In genomic region chr11:120588531-120588930, GRCm38 (mm10) we compare ENCODE assay signal across 23 mouse cellular contexts. TPM values are rescaled to one million over a fixed set of nuclear protein-coding genes. Genes with fewer than 3 reads are reported as not detected.
DNase-seq lines count a peak whose midpoint lies in the region; ATAC-seq lines count a peak whose summit lies in the region.
"Had no signal": no experiment of that assay in that cellular context is flagged by ENCODE, and none has a peak within 500 bp of the region (broad histone marks: within the 10 kb centered on the region; RNA-seq: fewer than 3 reads in every experiment).

No protein-coding gene starts in this region.

- H3K4me2 ChIP-seq in liver, embryonic 11.5 days = no peak overlapping the region
- no peak overlapping the region for H3K4me2 ChIP-seq in liver, embryonic 15.5 days
- H3K4me2 ChIP-seq: embryonic facial prominence, embryonic 12.5 days; heart, embryonic 11.5 days; heart, embryonic 15.5 days; hindbrain, embryonic 14.5 days had no signal

- peaks cover 4% of the 10 kb centered on the region for H3K9me3 ChIP-seq in liver, embryonic 11.5 days (ENCODE audit: control insufficient read depth, low read length)
- H3K9me3 ChIP-seq in liver, embryonic 15.5 days (replicated peaks) = no peaks in the 10 kb centered on the region; the same call in 1 of the 2 replicates
- H3K9me3 ChIP-seq: embryonic facial prominence, embryonic 12.5 days; heart, embryonic 15.5 days had no signal

- H3K27ac ChIP-seq in liver, embryonic 11.5 days (ENCODE audit: low read depth, low read length) = peak overlapping the region; percentile 26; the same call in 1 of the 2 replicates
- no peak overlapping the region for H3K27ac ChIP-seq in liver, embryonic 15.5 days (replicated peaks)
- H3K27ac ChIP-seq: embryonic facial prominence, embryonic 12.5 days; heart, embryonic 15.5 days; hindbrain, embryonic 10.5 days; hindbrain, embryonic 14.5 days had no signal

- H3K36me3 ChIP-seq in liver, embryonic 11.5 days (ENCODE audit: control insufficient read depth, insufficient read depth, low read length) = peaks cover 74% of the 10 kb centered on the region
- peaks cover 98% of the 10 kb centered on the region for H3K36me3 ChIP-seq in liver, embryonic 15.5 days (replicated peaks)

- H3K9ac ChIP-seq in liver, embryonic 11.5 days (ENCODE audit: low read depth, low read length) = no peak overlapping the region
- H3K9ac ChIP-seq in liver, embryonic 15.5 days = no peak overlapping the region
- H3K9ac ChIP-seq: embryonic facial prominence, embryonic 12.5 days; forebrain, postnatal 0 days; heart, embryonic 15.5 days; hindbrain, embryonic 14.5 days had no signal

- H3K4me1 ChIP-seq in liver, embryonic 11.5 days (replicated peaks; ENCODE audit: control insufficient read depth, insufficient read depth, low read length) = peaks cover 7% of the 10 kb centered on the region
- peaks cover 16% of the 10 kb centered on the region for H3K4me1 ChIP-seq in liver, embryonic 15.5 days (replicated peaks)
- H3K4me1 ChIP-seq: embryonic facial prominence, embryonic 12.5 days; heart, embryonic 15.5 days; hindbrain, embryonic 10.5 days had no signal

- no peak for DNase-seq in liver, embryonic 11.5 days (ENCODE audit: low spot score)
- no peak for DNase-seq in liver
- DNase-seq in urinary bladder, adult 18-20 months (ENCODE audit: low spot score in 2 of 2) = no peak
- no peak for DNase-seq in gastrocnemius, postnatal 10 days
- DNase-seq in kidney, postnatal 36 days = no peak
- DNase-seq: adrenal gland, postnatal 10 days; cerebellum, adult 11 months; cerebellum, adult 8-10 months; cerebellum, postnatal 14 days; forebrain, postnatal 0 days; gastrocnemius, postnatal 36 days; heart, adult 18-20 months; heart, postnatal 14 days had no signal

- peak; percentile 71 for ATAC-seq in liver, embryonic 11.5 days (replicated peaks; ENCODE audit: low FRiP score)
- peak; percentile 67 for ATAC-seq in common myeloid progenitor, adult 5-6 weeks (replicated peaks; ENCODE audit: low read depth, poor library complexity, severe bottlenecking)
- peak; percentile 51 for ATAC-seq in liver, embryonic 15.5 days (ENCODE audit: insufficient read depth)
- ATAC-seq: forebrain, postnatal 0 days had no signal

- no peak overlapping the region for H3K4me3 ChIP-seq in liver, embryonic 11.5 days (ENCODE audit: low read depth, low read length)
- H3K4me3 ChIP-seq in liver, embryonic 15.5 days (replicated peaks) = no peak overlapping the region
- H3K4me3 ChIP-seq: embryonic facial prominence, embryonic 12.5 days; heart, embryonic 15.5 days; hindbrain, embryonic 10.5 days had no signal

- 51% methylated on average over 6 of the region's 6 CpGs for WGBS in liver, embryonic 11.5 days
- 20% methylated on average over 6 of the region's 6 CpGs for WGBS in liver, embryonic 15.5 days (ENCODE audit: insufficient replicate concordance)

- no peaks in the 10 kb centered on the region for H3K27me3 ChIP-seq in liver, embryonic 11.5 days (replicated peaks; ENCODE audit: control insufficient read depth, insufficient read depth, low read length)
- H3K27me3 ChIP-seq in liver, embryonic 15.5 days = no peaks in the 10 kb centered on the region
- H3K27me3 ChIP-seq: embryonic facial prominence, embryonic 12.5 days; heart, embryonic 15.5 days had no signal

RNA-seq across cellular contexts. Expression of gene Arhgdia, which starts 7.1 kb away (rescaled TPM):
- 557 and 561 TPM in 2 replicates for polyA plus RNA-seq in liver, embryonic 11.5 days (2014; fragmentation: Nextera tagmentation; extraction: Ambion mirVana)
- total RNA-seq in common myeloid progenitor, adult 5-6 weeks (2017) = 148 and 170 TPM in 2 replicates
- polyA plus RNA-seq in liver, embryonic 15.5 days (2015; fragmentation: Nextera tagmentation; extraction: Ambion mirVana) = 222 and 238 TPM in 2 replicates
- total RNA-seq in gastrocnemius, postnatal 10 days (2021) = 100 to 1,000 TPM; 163 to 197 TPM

RNA-seq across cellular contexts. Expression of gene Alyref, which starts 9.6 kb away (rescaled TPM):
- polyA plus RNA-seq in liver, embryonic 11.5 days (2014; fragmentation: Nextera tagmentation; extraction: Ambion mirVana) = 601 and 617 TPM in 2 replicates
- 248 and 287 TPM in 2 replicates for total RNA-seq in common myeloid progenitor, adult 5-6 weeks (2017)
- 253 and 277 TPM in 2 replicates for polyA plus RNA-seq in liver, embryonic 15.5 days (2015; fragmentation: Nextera tagmentation; extraction: Ambion mirVana)
- 10 to 100 TPM; 72.1 to 77.3 TPM for total RNA-seq in gastrocnemius, postnatal 10 days (2021)

RNA-seq across cellular contexts. Expression of gene Anapc11, which starts 9.7 kb away (rescaled TPM):
- 200 and 208 TPM in 2 replicates for polyA plus RNA-seq in liver, embryonic 11.5 days (2014; fragmentation: Nextera tagmentation; extraction: Ambion mirVana)
- total RNA-seq in common myeloid progenitor, adult 5-6 weeks (2017) = 27.2 and 32.1 TPM in 2 replicates
- polyA plus RNA-seq in liver, embryonic 15.5 days (2015; fragmentation: Nextera tagmentation; extraction: Ambion mirVana) = 76.2 and 79.0 TPM in 2 replicates
- total RNA-seq in gastrocnemius, postnatal 10 days (2021) = 10 to 100 TPM; 60.1 to 67.6 TPM

RNA-seq across cellular contexts. Expression of gene P4hb, which starts 15.5 kb away (rescaled TPM):
- 648 and 680 TPM in 2 replicates for polyA plus RNA-seq in liver, embryonic 11.5 days (2014; fragmentation: Nextera tagmentation; extraction: Ambion mirVana)
- 494 and 545 TPM in 2 replicates for total RNA-seq in common myeloid progenitor, adult 5-6 weeks (2017)
- 635 and 803 TPM in 2 replicates for polyA plus RNA-seq in liver, embryonic 15.5 days (2015; fragmentation: Nextera tagmentation; extraction: Ambion mirVana)
- 100 to 1,000 TPM; 349 to 414 TPM for total RNA-seq in gastrocnemius, postnatal 10 days (2021)

RNA-seq across cellular contexts. Expression of gene Npb, which starts 19.7 kb away (rescaled TPM):
- polyA plus RNA-seq in liver, embryonic 11.5 days (2014; fragmentation: Nextera tagmentation; extraction: Ambion mirVana) = 3.6 and 6.3 TPM in 2 replicates
- not detected in 2 replicates for total RNA-seq in common myeloid progenitor, adult 5-6 weeks (2017)
- polyA plus RNA-seq in liver, embryonic 15.5 days (2015; fragmentation: Nextera tagmentation; extraction: Ambion mirVana) = 14.7 and 15.8 TPM in 2 replicates
- not detected for total RNA-seq in gastrocnemius, postnatal 10 days (2021)
- total RNA-seq: forebrain, postnatal 0 days; gastrocnemius, adult 18-20 months; gastrocnemius, postnatal 36 days; heart, adult 18-20 months; heart, postnatal 14 days had no signal
- polyA plus RNA-seq: C2C12; forebrain, embryonic 11.5 days had no signal
